Mouse (Mus musculus): ENCODE results near the gene Slc38a10. TPM values are rescaled to one million over a fixed set of nuclear protein-coding genes. Genes with fewer than 3 reads are reported as not detected.

The Slc38a10 gene
- 197 and 248 TPM in 2 replicates for polyA plus RNA-seq (2012; rRNA removed; ENCODE audit: low replicate concordance)

GRCm38 (mm10) chr11:120151113-120151494 lies at the start of gene Slc38a10:
Gene Slc38a10, minus strand, starts transcription at chr11:120151346.

DNA sequence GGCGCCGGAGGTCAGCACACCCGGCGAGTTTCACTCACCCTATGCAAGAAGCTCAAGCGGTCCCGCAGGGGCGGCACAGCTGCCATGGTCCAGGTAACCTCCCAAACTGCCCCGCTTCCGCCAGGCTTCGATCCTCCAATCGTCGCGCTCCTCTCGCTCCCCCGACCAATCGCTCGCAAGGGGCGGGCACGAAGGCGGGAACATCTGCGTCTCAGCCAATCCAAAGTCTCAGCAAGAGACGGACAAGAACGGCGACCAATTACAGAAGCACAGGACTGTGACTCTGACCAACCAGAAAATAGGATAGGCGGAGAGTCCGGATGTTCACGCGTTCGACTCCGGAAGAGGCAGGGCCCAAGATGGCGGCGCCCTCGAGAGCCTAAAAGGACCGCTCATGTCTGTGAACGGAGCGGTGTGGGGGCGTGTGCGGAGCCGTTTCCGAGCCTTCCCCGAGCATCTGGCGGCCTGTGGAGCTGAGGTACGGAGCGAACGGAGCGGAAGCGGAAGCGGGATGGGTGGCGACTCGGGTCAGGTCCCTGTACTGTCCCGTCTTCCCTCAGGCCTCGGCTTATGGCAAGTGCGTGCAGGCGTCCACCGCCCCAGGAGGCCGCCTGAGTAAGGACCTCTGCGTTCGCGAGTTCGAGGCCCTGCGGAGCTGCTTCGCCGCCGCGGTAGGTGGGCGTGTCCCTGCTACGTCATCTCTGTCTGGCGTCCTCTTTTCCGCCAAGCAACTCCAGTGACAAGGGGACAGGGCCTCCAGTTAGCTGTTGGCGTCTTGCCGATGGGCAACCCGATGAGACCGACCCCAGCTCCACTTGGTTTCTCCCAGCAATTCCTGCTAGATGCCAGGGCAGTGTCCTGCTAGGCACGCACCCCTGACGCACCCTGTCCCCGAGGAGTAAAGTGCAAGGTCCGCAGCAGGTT lies 52.3 kb downstream of the Slc38a10 start, which contains the start of the genes Tepsin and Ndufaf8:
TSS of gene Tepsin (minus strand) at position 144 of the 924 bp plus-strand sequence.
TSS of gene Ndufaf8 (plus strand) at position 341 of the 924 bp plus-strand sequence.

GRCm38 (mm10) chr11:120086702-120087152 lies 64.4 kb downstream of the Slc38a10 start, which contains the start of gene Cep131:
Gene Cep131, minus strand, starts transcription at chr11:120086827.

Other genes with a start within 250 kb of the Slc38a10 start
- 37.1 and 54.6 TPM in 2 replicates for gene Chmp6, start 237.9 kb downstream of the Slc38a10 start, polyA plus RNA-seq (2012; rRNA removed; ENCODE audit: low replicate concordance)
- 55.4 and 88.5 TPM in 2 replicates for gene Baiap2, start 208.6 kb downstream of the Slc38a10 start, polyA plus RNA-seq (2012; rRNA removed; ENCODE audit: low replicate concordance)
- gene Aatk, start 104.2 kb downstream of the Slc38a10 start, polyA plus RNA-seq (2012; rRNA removed; ENCODE audit: low replicate concordance): 14.9 and 39.6 TPM in 2 replicates
- gene Cep131, start 64.5 kb downstream of the Slc38a10 start, polyA plus RNA-seq (2012; rRNA removed; ENCODE audit: low replicate concordance): 8.1 and 16.8 TPM in 2 replicates
- 32.4 and 44.0 TPM in 2 replicates for gene Tepsin, start 52.6 kb downstream of the Slc38a10 start, polyA plus RNA-seq (2012; rRNA removed; ENCODE audit: low replicate concordance)
- 32.3 and 38.0 TPM in 2 replicates for gene Ndufaf8, start 52.4 kb downstream of the Slc38a10 start, polyA plus RNA-seq (2012; rRNA removed; ENCODE audit: low replicate concordance)
- gene Bahcc1, start 81.6 kb upstream of the Slc38a10 start, polyA plus RNA-seq (2012; rRNA removed; ENCODE audit: low replicate concordance): 11.1 and 14.7 TPM in 2 replicates
- gene Actg1, start 197.2 kb upstream of the Slc38a10 start, polyA plus RNA-seq (2012; rRNA removed; ENCODE audit: low replicate concordance): 1,196 and 1,314 TPM in 2 replicates
- not detected in 2 replicates for gene Fscn2, start 210.2 kb upstream of the Slc38a10 start, polyA plus RNA-seq (2012; rRNA removed; ENCODE audit: low replicate concordance)
- gene Faap100, start 227.4 kb upstream of the Slc38a10 start, polyA plus RNA-seq (2012; rRNA removed; ENCODE audit: low replicate concordance): 33.9 and 79.5 TPM in 2 replicates

Data from subcutaneous adipose tissue, adult 2 months (tissue).